Mouse (Mus musculus): ENCODE results near the gene Cts8. TPM values are rescaled to one million over a fixed set of nuclear protein-coding genes. Genes with fewer than 3 reads are reported as not detected.

Cts8 gene
- not detected for total RNA-seq (2023)

DNA sequence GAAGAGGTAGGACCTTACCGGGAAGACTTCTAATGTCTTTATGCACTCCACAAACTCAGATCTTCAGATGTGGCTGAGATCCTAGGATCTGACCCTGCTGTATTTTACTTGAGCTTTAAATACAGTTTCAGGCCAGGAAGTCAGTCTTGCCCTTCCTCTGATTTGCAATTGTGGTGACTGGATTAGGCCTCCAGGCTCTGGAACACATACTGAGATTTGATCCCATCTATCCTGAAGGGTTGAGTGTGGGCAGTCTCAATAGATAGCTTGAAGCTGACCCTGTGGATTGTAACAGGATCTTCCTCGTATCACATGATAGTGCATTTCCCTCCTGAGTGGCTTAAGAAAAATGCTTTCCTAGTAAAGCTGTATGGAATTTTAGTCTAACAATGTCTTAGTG lies at the start of gene Cts8:
Gene Cts8 (minus strand): TSS at position 101 of the 400 bp plus-strand sequence.

DNA sequence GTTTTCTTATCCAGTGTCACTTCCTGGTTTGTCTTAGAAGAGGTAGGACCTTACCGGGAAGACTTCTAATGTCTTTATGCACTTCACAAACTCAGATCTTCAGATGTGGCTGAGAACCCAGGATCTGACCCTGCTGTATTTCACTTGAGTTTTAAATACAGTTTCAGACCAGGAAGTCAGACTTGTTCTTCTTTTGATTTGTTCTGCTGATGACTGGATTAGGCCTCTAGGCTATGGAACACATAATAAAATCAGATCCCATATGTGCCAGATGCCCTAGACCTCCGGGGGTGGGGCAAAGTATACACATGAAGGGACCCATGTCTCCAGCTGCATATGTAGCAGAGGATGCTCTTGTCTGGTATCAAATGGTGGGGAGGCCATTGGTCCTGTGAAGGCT lies 33.6 kb upstream of the Cts8 start, which contains the start of gene Gm49398:
Gene Gm49398 (minus strand): TSS at position 101 of the 400 bp plus-strand sequence.

DNA sequence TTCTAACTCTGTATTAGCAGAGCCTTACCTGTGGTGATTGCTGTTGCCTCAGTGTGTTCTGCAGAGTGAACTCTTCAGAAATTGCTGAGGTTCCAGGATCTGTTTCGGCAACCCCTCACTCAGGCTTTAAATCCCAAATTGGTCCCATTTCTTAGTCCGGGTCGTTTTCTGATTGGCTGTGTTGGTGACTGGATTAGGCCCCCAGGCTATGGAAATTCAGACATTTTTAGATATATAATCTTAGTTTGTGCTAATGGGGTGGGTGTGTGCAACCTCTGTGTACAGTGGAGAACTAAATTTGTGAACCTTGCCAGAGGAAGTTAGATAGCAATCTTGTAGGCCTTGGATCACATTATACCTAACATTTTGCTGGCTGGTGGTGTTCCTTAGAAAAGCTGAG lies 51.8 kb downstream of the Cts8 start, which contains the start of gene Cts6:
Gene Cts6 (minus strand): TSS at position 101 of the 400 bp plus-strand sequence.

Other genes with a start within 250 kb of the Cts8 start
- gene Ctsj, start 249.4 kb downstream of the Cts8 start, total RNA-seq (2023): not detected
- not detected for gene Ctsq, start 214.7 kb downstream of the Cts8 start, total RNA-seq (2023)
- gene Ctsr, start 91.1 kb downstream of the Cts8 start, total RNA-seq (2023): not detected
- gene Cts6, start 51.9 kb downstream of the Cts8 start, total RNA-seq (2023): not detected
- not detected for gene Gm49398, start 33.5 kb upstream of the Cts8 start, total RNA-seq (2023)
- gene Cts7, start 102.8 kb upstream of the Cts8 start, total RNA-seq (2023): not detected